Mouse (Mus musculus): ENCODE measurements around the gene Arhgef26. TPM values are rescaled to one million over a fixed set of nuclear protein-coding genes. Genes with fewer than 3 reads are reported as not detected.

Gene Arhgef26
- total and polyA plus RNA-seq, 2 experiments from 2014 or later, result 1.9 to 7.5 TPM

DNA sequence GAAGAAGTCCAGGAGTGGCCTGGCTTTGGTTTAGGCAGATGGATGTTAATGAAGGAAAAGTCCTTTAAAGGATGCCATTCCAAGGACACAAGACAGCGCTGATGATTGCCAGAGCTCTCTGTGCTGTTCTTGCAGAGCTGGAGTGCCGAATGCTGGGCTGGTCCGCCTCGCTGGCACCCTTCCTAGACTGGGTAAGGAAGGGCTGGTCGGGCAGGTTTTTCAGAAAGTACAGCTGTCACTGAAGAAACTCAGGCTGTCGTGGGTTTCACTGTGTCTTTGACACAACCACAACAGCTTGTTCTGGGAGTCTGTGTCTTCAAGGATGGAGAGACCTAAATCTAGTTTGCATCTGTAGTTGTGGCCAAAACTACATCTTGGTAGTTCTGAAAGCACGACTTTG lies 74.6 kb downstream of the Arhgef26 start:
- TF ChIP-seq CTCF (IDR thresholded peaks at IDR 0.05; ENCODE audit: low read depth) (no peak), EP300 (IDR thresholded peaks at IDR 0.05; ENCODE audit: low read depth) (no peak)
- H3K36me3 ChIP-seq (replicated peaks; ENCODE audit: control insufficient read depth, insufficient read depth, low read length), result no peaks in the 10 kb centered on the region
- H3K9ac ChIP-seq (replicated peaks; ENCODE audit: low read depth, low read length), result no peak overlapping the region
- ATAC-seq (ENCODE audit: insufficient read depth, low read depth) (no peak), DNase-seq (ENCODE audit: low spot score) (no peak)
- H3K9me3 ChIP-seq (replicated peaks; ENCODE audit: control insufficient read depth, low read length), result no peaks in the 10 kb centered on the region
- no peak overlapping the region for H3K27ac ChIP-seq (ENCODE audit: low read depth)
- H3K4me1 ChIP-seq (ENCODE audit: control insufficient read depth, insufficient read depth), result 0 out of 2 replicates have a peak, but pooled peaks cover 3% of the 10 kb centered on the region
- H3K27me3 ChIP-seq (ENCODE audit: control insufficient read depth, insufficient read depth, low read length), result no peaks in the 10 kb centered on the region
- WGBS, result 36% methylated on average over 7 of the region's 7 CpGs
- no peak overlapping the region for H3K4me2 ChIP-seq (ENCODE audit: low read depth, low read length)
- no peak overlapping the region for H3K4me3 ChIP-seq (ENCODE audit: low read depth, low read length)

DNA sequence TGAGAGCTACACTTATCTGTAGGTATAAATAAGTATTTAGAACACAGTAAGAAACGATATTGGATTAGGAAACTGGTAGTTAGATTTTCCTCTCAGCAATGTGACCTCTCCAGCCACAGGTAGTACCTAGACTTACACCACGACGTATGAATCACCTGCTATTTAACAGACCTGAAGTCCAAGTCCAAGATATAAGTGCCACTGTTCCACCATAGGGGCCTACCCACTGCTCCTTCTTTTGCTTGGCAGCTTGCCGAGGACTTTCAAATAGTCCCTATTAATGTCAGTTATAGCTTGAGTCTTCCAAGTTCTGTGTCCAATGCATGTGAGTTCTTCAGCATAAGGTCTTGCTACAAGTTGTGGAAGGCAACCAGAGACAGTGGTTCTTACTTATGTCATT lies 76.8 kb downstream of the Arhgef26 start:
- Histone ChIP-seq H3K4me1 (ENCODE audit: control insufficient read depth, insufficient read depth) (0 out of 2 replicates have a peak, but pooled peaks cover 3% of the 10 kb centered on the region), H3K4me2 (ENCODE audit: low read depth, low read length) (no peak overlapping the region), H3K27me3 (ENCODE audit: control insufficient read depth, insufficient read depth, low read length) (no peaks in the 10 kb centered on the region), H3K9me3 (replicated peaks; ENCODE audit: control insufficient read depth, low read length) (no peaks in the 10 kb centered on the region), H3K9ac (replicated peaks; ENCODE audit: low read depth, low read length) (no peak overlapping the region), H3K27ac (ENCODE audit: low read depth) (no peak overlapping the region), H3K36me3 (replicated peaks; ENCODE audit: control insufficient read depth, insufficient read depth, low read length) (no peaks in the 10 kb centered on the region), H3K4me3 (ENCODE audit: low read depth, low read length) (no peak overlapping the region)
- TF ChIP-seq EP300 (IDR thresholded peaks at IDR 0.05; ENCODE audit: low read depth), result no peak
- ATAC-seq (ENCODE audit: insufficient read depth, low read depth) (no peak), DNase-seq (ENCODE audit: low spot score) (no peak)
- 83% methylated on average over 4 of the region's 4 CpGs for WGBS

DNA sequence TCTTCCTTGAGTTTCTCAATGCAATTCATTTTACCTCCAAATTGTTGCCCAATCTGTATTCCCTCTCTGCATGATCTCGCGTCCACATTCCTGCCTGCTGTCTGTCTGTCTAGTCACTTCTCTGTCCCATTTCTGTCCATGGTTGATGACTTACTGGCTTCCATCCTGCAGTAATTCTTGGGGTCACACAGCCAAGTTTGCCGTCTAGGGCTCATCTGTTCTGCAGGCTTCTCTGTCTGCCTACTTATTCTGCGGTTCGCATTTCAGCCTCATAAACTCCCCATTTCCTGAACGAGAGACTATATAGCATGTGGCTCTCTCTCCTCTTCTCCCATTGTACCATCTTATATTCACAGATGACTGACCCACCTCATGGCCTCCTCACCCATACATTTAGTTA lies 79.3 kb downstream of the Arhgef26 start:
- 0 out of 2 replicates have a peak, but pooled peaks cover 3% of the 10 kb centered on the region for H3K4me1 ChIP-seq (ENCODE audit: control insufficient read depth, insufficient read depth)
- no peaks in the 10 kb centered on the region for H3K27me3 ChIP-seq (ENCODE audit: control insufficient read depth, insufficient read depth, low read length)
- DNase-seq (ENCODE audit: low spot score), result no peak
- no peak for ATAC-seq (ENCODE audit: insufficient read depth, low read depth)
- H3K27ac ChIP-seq (ENCODE audit: low read depth), result no peak overlapping the region
- no peak overlapping the region for H3K9ac ChIP-seq (replicated peaks; ENCODE audit: low read depth, low read length)
- no peak overlapping the region for H3K4me2 ChIP-seq (ENCODE audit: low read depth, low read length)
- TF ChIP-seq EP300 (IDR thresholded peaks at IDR 0.05; ENCODE audit: low read depth) (no peak), CTCF (IDR thresholded peaks at IDR 0.05; ENCODE audit: low read depth) (no peak)
- no peak overlapping the region for H3K4me3 ChIP-seq (ENCODE audit: low read depth, low read length)
- WGBS, result 88% methylated on average over 6 of the region's 6 CpGs
- no peaks in the 10 kb centered on the region for H3K36me3 ChIP-seq (replicated peaks; ENCODE audit: control insufficient read depth, insufficient read depth, low read length)
- no peaks in the 10 kb centered on the region for H3K9me3 ChIP-seq (replicated peaks; ENCODE audit: control insufficient read depth, low read length)

DNA sequence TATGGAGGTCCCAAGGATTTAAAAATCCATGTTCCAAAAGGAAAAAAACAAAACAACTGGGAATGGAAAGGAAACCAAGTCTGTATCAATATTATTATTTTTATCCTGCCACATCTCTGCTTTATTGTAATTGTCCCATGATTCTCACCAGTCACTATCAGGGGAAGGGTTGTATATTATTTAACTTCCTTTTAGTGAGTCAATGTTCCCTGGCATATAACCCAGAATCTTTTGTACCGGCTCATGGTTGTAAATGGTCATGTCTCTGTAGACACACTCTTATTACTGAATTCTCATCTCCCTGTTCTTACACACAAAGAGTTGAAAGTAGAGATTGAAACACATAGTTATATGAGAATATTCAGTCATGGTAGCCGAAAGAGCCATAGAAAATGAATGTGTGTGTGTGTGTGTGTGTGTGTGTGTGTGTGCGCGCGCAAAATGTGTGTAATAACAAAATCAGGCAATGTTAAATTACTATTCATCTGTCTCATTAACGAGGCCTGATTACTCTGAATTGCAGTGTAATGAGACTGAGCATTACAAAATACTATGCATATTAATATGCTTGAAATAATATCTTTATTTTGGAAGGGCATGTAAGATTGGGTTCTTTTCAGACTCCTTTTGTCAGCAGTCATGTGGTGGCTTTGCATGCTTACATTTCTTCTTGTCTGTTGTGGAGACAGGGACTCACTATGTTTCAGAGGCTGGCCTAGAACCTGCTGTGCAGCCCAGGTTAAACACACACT lies 80.4 kb downstream of the Arhgef26 start:
- Histone ChIP-seq H3K4me1 (ENCODE audit: control insufficient read depth, insufficient read depth) (no peaks in the 10 kb centered on the region), H3K4me3 (ENCODE audit: low read depth, low read length) (no peak overlapping the region), H3K36me3 (replicated peaks; ENCODE audit: control insufficient read depth, insufficient read depth, low read length) (no peaks in the 10 kb centered on the region), H3K4me2 (ENCODE audit: low read depth, low read length) (no peak overlapping the region), H3K27ac (ENCODE audit: low read depth) (no peak overlapping the region), H3K9ac (replicated peaks; ENCODE audit: low read depth, low read length) (no peak overlapping the region), H3K9me3 (replicated peaks; ENCODE audit: control insufficient read depth, low read length) (no peaks in the 10 kb centered on the region), H3K27me3 (ENCODE audit: control insufficient read depth, insufficient read depth, low read length) (no peaks in the 10 kb centered on the region)
- DNase-seq (ENCODE audit: low spot score) (no peak), ATAC-seq (ENCODE audit: insufficient read depth, low read depth) (no peak)
- TF ChIP-seq EP300 (IDR thresholded peaks at IDR 0.05; ENCODE audit: low read depth) (no peak), CTCF (IDR thresholded peaks at IDR 0.05; ENCODE audit: low read depth) (no peak)
- WGBS, result 87% methylated on average over 6 of the region's 6 CpGs

DNA sequence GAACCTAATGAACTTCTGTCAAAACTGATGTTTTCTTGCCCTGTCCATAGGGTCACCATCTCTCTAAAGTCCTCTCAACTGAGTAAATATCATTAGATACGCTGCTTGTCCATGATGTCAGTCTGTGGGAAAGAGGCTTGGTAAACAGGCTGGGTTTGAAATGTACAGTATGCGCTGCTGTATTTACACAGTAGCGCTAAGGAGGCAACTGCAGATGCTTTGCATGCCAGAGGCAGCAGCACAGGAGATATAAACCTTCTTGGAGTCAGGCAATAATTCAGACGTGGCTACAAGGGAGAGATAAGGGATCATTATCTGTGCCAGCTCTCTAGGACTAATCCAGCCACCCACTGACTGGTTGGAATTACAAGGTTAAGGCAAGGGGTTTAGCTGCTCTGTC lies 95.5 kb downstream of the Arhgef26 start:
- no peak overlapping the region for H3K27ac ChIP-seq (ENCODE audit: low read depth)
- DNase-seq (ENCODE audit: low spot score) (no peak), ATAC-seq (ENCODE audit: insufficient read depth, low read depth) (no peak)
- no peaks in the 10 kb centered on the region for H3K36me3 ChIP-seq (replicated peaks; ENCODE audit: control insufficient read depth, insufficient read depth, low read length)
- no peaks in the 10 kb centered on the region for H3K4me1 ChIP-seq (ENCODE audit: control insufficient read depth, insufficient read depth)
- H3K9ac ChIP-seq (replicated peaks; ENCODE audit: low read depth, low read length), result no peak overlapping the region
- H3K27me3 ChIP-seq (ENCODE audit: control insufficient read depth, insufficient read depth, low read length), result no peaks in the 10 kb centered on the region
- no peak for TF ChIP-seq CTCF (IDR thresholded peaks at IDR 0.05; ENCODE audit: low read depth)
- no peak for TF ChIP-seq EP300 (IDR thresholded peaks at IDR 0.05; ENCODE audit: low read depth)
- no peaks in the 10 kb centered on the region for H3K9me3 ChIP-seq (replicated peaks; ENCODE audit: control insufficient read depth, low read length)
- WGBS, result 42% methylated on average over 4 of the region's 4 CpGs
- no peak overlapping the region for H3K4me3 ChIP-seq (ENCODE audit: low read depth, low read length)
- H3K4me2 ChIP-seq (ENCODE audit: low read depth, low read length), result no peak overlapping the region

DNA sequence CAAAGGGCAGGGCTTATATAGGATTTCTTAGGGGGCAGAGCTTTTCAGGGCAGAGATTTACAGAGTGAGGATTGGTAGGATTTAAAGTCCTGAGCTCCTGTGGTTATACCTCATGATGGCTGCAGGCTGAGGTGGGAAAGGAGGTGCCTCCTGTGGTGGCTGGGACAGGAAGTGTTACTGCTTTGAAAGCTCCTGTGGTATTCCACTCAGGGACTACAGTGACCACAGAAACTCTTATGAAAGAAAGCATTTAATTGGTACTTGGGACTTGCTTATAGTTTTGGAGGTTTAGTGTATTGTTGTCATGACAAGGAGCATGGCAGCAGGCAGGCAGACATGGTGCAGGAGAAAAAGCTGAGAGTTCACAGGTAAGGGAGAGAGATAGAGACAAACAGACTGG lies 97.8 kb downstream of the Arhgef26 start:
- no peak overlapping the region for H3K9ac ChIP-seq (replicated peaks; ENCODE audit: low read depth, low read length)
- ATAC-seq (ENCODE audit: insufficient read depth, low read depth) (no peak), DNase-seq (ENCODE audit: low spot score) (no peak)
- no peaks in the 10 kb centered on the region for H3K36me3 ChIP-seq (replicated peaks; ENCODE audit: control insufficient read depth, insufficient read depth, low read length)
- H3K4me2 ChIP-seq (ENCODE audit: low read depth, low read length), result no peak overlapping the region
- H3K4me1 ChIP-seq (ENCODE audit: control insufficient read depth, insufficient read depth), result no peaks in the 10 kb centered on the region
- no peaks in the 10 kb centered on the region for H3K9me3 ChIP-seq (replicated peaks; ENCODE audit: control insufficient read depth, low read length)
- no peaks in the 10 kb centered on the region for H3K27me3 ChIP-seq (ENCODE audit: control insufficient read depth, insufficient read depth, low read length)
- TF ChIP-seq EP300 (IDR thresholded peaks at IDR 0.05; ENCODE audit: low read depth), result no peak
- TF ChIP-seq CTCF (IDR thresholded peaks at IDR 0.05; ENCODE audit: low read depth), result no peak
- H3K4me3 ChIP-seq (ENCODE audit: low read depth, low read length), result no peak overlapping the region
- no peak overlapping the region for H3K27ac ChIP-seq (ENCODE audit: low read depth)
